Mouse (Mus musculus) layer of hippocampus, adult 8-10 months (tissue): ENCODE data around the gene Pygm. TPM values are rescaled to one million over a fixed set of nuclear protein-coding genes. Genes with fewer than 3 reads are reported as not detected.

ENCODE experiments used
- DNase-seq, 2 experiments: peaks; one replicate each; pipeline ENCODE4 v3.0.0; 2022; ENCODE audit warnings: low spot score in 2 of 2
- total RNA-seq, 4 experiments: library from RNA; stranded (reverse); gene quantifications; 2 replicates each; pipeline ENCODE4 v1.2.4; 2022

Pygm gene
- total RNA-seq, 4 experiments from 2014 or later = 14.2 to 19.7 (median 19.0) TPM

- DNase-seq = no peak
Measured at GRCm38 (mm10) chr19:6408749-6409148, 24.6 kb downstream of the Pygm start.

GRCm38 (mm10) chr19:6409176-6409575 is 25.0 kb downstream of the Pygm start:
- DNase-seq = no peak

- no peak for DNase-seq
Measured at GRCm38 (mm10) chr19:6409936-6410335, 25.7 kb downstream of the Pygm start.

GRCm38 (mm10) chr19:6412798-6413197 is 28.6 kb downstream of the Pygm start:
- DNase-seq = no peak

- DNase-seq = no peak
Measured at GRCm38 (mm10) chr19:6415454-6415853, 31.3 kb downstream of the Pygm start.

- no peak for DNase-seq
Measured at GRCm38 (mm10) chr19:6416124-6416770, 32.0 kb downstream of the Pygm start.

- DNase-seq = no peak
Measured at GRCm38 (mm10) chr19:6416894-6417761, 32.9 kb downstream of the Pygm start.

GRCm38 (mm10) chr19:6418233-6418879 is 34.2 kb downstream of the Pygm start, which contains the start of gene Nrxn2:
Nrxn2 (plus strand) TSS chr19:6418731.
- peak; percentile 93 to 94 for DNase-seq

GRCm38 (mm10) chr19:6418984-6419692 is 34.9 kb downstream of the Pygm start:
- no peak for DNase-seq

- DNase-seq = no peak
Measured at GRCm38 (mm10) chr19:6419805-6420310, 35.7 kb downstream of the Pygm start.

- no peak for DNase-seq
Measured at GRCm38 (mm10) chr19:6420481-6421210, 36.4 kb downstream of the Pygm start.

- DNase-seq = no peak
Measured at GRCm38 (mm10) chr19:6421211-6421590, 37.0 kb downstream of the Pygm start.

- DNase-seq = no peak
Measured at GRCm38 (mm10) chr19:6422014-6422413, 37.8 kb downstream of the Pygm start.

- peak; percentile 64 to 71 for DNase-seq
Measured at GRCm38 (mm10) chr19:6423241-6423640, 39.0 kb downstream of the Pygm start.

- DNase-seq = no peak
Measured at GRCm38 (mm10) chr19:6424137-6424881, 40.1 kb downstream of the Pygm start.

GRCm38 (mm10) chr19:6425595-6425994 is 41.4 kb downstream of the Pygm start:
- no peak for DNase-seq

- DNase-seq = no peak
Measured at GRCm38 (mm10) chr19:6426703-6427500, 42.7 kb downstream of the Pygm start.

GRCm38 (mm10) chr19:6427653-6428434 is 43.6 kb downstream of the Pygm start:
- no peak for DNase-seq
